Mouse (Mus musculus): Measurements from ENCODE around the gene Acap2. TPM values are rescaled to one million over a fixed set of nuclear protein-coding genes. Genes with fewer than 3 reads are reported as not detected.

Acap2 gene
- total and polyA plus RNA-seq, 2 experiments = 4.4 to 12.7 TPM

DNA sequence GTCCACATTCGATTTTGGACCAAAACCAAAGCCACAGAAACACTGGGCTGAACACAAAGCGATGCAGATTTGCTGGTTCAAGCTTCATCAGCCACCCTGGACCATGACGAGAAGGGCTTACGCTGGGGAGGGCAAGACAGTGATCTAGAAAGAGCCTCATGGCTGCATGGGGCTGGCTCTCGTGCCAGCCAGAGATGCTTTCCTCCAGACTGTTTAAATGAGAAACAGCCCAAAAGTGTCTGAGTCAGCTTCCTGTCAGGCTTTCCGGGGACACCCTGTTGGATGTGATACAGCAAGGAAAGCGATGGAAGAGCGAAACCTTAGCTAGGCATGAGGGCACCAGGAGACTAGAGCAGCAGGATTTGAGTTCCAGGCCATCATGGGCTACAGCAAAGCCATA, 124.6 kb downstream of the Acap2 start:
- H3K4me3 ChIP-seq (ENCODE audit: insufficient read depth, low read depth, low read length) = no peak overlapping the region
- no peaks in the 10 kb centered on the region for H3K27me3 ChIP-seq (ENCODE audit: control insufficient read depth, insufficient read depth, low read length)
- 79% methylated on average over 8 of the region's 8 CpGs for WGBS
- peaks cover 3% of the 10 kb centered on the region; the same call in 1 of the 2 replicates for H3K79me2 ChIP-seq (ENCODE audit: control insufficient read depth, insufficient read depth, low read length)
- H3K27ac ChIP-seq (replicated peaks; ENCODE audit: insufficient read depth, low read depth, low read length) = no peak overlapping the region
- peaks cover 3% of the 10 kb centered on the region; the same call in 1 of the 2 replicates for H3K4me1 ChIP-seq (ENCODE audit: control insufficient read depth, insufficient read depth, low read length)
- no peaks in the 10 kb centered on the region for H3K36me3 ChIP-seq (ENCODE audit: control insufficient read depth, insufficient read depth, low read length)
- DNase-seq (ENCODE audit: extremely low read depth, low read depth, low spot score) = no peak
- H3K9ac ChIP-seq (ENCODE audit: low read depth, low read length) = no peak overlapping the region
- TF ChIP-seq POLR2A (IDR thresholded peaks at IDR 0.05; ENCODE audit: extremely low read depth, insufficient read depth, low read length) (no peak), CTCF (IDR thresholded peaks at IDR 0.05; ENCODE audit: low read depth, low read length) (no peak)

DNA sequence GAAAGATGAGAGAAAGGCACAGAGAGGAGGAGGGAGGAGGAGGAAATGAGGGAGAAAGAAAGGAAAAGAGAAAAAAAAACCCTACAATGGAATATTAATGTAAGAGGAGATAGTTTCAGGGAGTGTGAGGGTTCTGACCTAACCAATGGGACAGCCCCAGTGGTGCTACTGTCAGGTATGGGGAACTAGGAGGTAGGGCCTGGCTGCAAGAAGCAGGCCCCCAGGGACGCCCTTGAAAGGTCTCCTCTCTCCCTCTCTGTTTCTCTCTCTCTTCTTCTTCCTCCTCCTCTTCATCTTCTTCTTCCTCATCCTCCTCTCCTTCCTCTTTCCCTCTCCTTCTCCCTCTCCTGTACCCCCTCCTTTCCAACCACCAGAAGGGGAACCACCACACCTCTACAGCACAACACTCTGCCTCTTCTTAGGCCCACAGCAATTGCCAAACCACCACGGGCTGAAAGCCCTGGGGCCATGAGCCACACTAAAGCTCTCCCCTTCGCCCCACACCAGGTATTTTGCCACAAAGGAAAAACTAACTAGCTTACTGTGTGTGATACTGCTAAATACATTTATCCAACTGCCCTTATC, 126.6 kb downstream of the Acap2 start:
- Histone ChIP-seq H3K36me3 (ENCODE audit: control insufficient read depth, insufficient read depth, low read length) (no peaks in the 10 kb centered on the region), H3K4me3 (ENCODE audit: insufficient read depth, low read depth, low read length) (no peak overlapping the region), H3K9ac (ENCODE audit: low read depth, low read length) (no peak overlapping the region), H3K27me3 (ENCODE audit: control insufficient read depth, insufficient read depth, low read length) (no peaks in the 10 kb centered on the region), H3K79me2 (ENCODE audit: control insufficient read depth, insufficient read depth, low read length) (peaks cover 3% of the 10 kb centered on the region; the same call in 1 of the 2 replicates), H3K27ac (replicated peaks; ENCODE audit: insufficient read depth, low read depth, low read length) (no peak overlapping the region), H3K4me1 (ENCODE audit: control insufficient read depth, insufficient read depth, low read length) (no peaks in the 10 kb centered on the region)
- TF ChIP-seq POLR2A (IDR thresholded peaks at IDR 0.05; ENCODE audit: extremely low read depth, insufficient read depth, low read length) = no peak
- TF ChIP-seq CTCF (IDR thresholded peaks at IDR 0.05; ENCODE audit: low read depth, low read length) = no peak
- 86% methylated on average over 3 of the region's 3 CpGs for WGBS
- no peak for DNase-seq (ENCODE audit: extremely low read depth, low read depth, low spot score)

DNA sequence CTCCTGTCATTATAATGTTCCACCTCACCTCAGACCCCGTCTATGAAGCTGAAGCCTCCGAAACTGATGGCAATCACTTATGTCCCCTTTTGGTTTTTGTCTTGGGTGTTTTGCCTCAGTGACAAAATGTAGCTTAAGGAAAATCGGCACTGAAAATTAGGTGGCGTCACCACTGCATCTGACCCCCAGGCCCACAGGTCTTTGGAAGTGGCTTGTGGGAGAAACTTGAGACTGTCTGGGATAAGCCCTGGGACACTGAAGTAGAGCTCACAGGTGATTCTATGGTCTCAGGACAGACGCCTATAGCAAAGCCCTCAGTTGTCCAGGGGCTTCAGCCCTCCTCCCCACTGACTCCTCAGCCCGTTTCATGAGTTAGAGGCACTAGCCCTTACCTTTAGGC, 129.3 kb downstream of the Acap2 start:
- no peak overlapping the region for H3K4me3 ChIP-seq (ENCODE audit: insufficient read depth, low read depth, low read length)
- no peak overlapping the region for H3K27ac ChIP-seq (replicated peaks; ENCODE audit: insufficient read depth, low read depth, low read length)
- H3K4me1 ChIP-seq (ENCODE audit: control insufficient read depth, insufficient read depth, low read length) = 0 out of 2 replicates have a peak, but pooled peaks cover 4% of the 10 kb centered on the region
- DNase-seq (ENCODE audit: extremely low read depth, low read depth, low spot score) = no peak
- H3K27me3 ChIP-seq (ENCODE audit: control insufficient read depth, insufficient read depth, low read length) = no peaks in the 10 kb centered on the region
- 89% methylated on average over 6 of the region's 6 CpGs for WGBS
- no peaks in the 10 kb centered on the region for H3K36me3 ChIP-seq (ENCODE audit: control insufficient read depth, insufficient read depth, low read length)
- TF ChIP-seq POLR2A (IDR thresholded peaks at IDR 0.05; ENCODE audit: extremely low read depth, insufficient read depth, low read length) (no peak), CTCF (IDR thresholded peaks at IDR 0.05; ENCODE audit: low read depth, low read length) (no peak)
- H3K9ac ChIP-seq (ENCODE audit: low read depth, low read length) = no peak overlapping the region
- H3K79me2 ChIP-seq (ENCODE audit: control insufficient read depth, insufficient read depth, low read length) = peaks cover 17% of the 10 kb centered on the region; the same call in 1 of the 2 replicates

DNA sequence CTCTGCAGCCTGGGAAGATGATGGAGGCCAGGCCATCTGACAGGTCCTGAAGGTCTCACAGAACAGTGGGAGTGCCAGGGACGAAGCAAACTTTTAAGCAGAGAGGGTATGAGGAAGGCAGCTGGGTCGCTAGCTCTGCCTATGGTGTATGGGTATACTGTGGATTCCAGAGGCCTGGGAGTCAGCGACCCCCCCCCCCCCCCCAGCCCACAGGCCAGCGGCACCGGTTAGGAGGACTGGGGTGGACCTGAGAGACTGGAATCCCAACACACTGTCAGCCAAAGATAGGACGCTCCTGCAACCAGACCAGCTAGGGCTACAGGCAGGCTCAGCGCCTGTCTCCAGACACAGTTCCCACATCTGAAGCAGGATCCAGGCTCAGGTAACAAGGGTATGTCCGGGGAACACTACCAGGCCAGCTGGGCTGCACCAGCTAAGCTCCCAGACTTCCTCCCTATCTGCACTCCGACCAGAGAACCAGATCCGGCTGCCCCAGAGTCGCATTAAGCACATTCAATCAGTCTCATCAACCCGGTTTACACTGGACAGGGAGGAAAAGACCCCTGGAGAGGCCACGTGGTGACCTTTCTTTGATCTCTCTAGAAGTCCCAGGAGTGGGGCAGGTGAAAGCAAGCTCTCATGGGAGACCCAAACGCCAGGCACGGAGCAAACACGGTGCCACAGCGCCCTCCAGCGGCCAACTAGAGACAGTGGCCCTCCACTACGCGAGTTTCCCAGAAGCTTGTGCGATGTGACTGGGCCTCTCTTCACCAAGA, 130.5 kb downstream of the Acap2 start:
- H3K36me3 ChIP-seq (ENCODE audit: control insufficient read depth, insufficient read depth, low read length) = no peaks in the 10 kb centered on the region
- no peak overlapping the region for H3K4me3 ChIP-seq (ENCODE audit: insufficient read depth, low read depth, low read length)
- no peak overlapping the region for H3K27ac ChIP-seq (replicated peaks; ENCODE audit: insufficient read depth, low read depth, low read length)
- whole genome bisulfite sequencing = 21% methylated on average over 21 of the region's 21 CpGs
- H3K27me3 ChIP-seq (ENCODE audit: control insufficient read depth, insufficient read depth, low read length) = no peaks in the 10 kb centered on the region
- peaks cover 5% of the 10 kb centered on the region; the same call in 1 of the 2 replicates for H3K4me1 ChIP-seq (ENCODE audit: control insufficient read depth, insufficient read depth, low read length)
- H3K79me2 ChIP-seq (ENCODE audit: control insufficient read depth, insufficient read depth, low read length) = peaks cover 17% of the 10 kb centered on the region; the same call in 1 of the 2 replicates
- peak; percentile 60 for DNase-seq (ENCODE audit: extremely low read depth, low read depth, low spot score)
- H3K9ac ChIP-seq (ENCODE audit: low read depth, low read length) = peak overlapping the region; percentile 50
- peak; percentile 98 for TF ChIP-seq CTCF (IDR thresholded peaks at IDR 0.05; ENCODE audit: low read depth, low read length)
- TF ChIP-seq POLR2A (IDR thresholded peaks at IDR 0.05; ENCODE audit: extremely low read depth, insufficient read depth, low read length) = no peak

DNA sequence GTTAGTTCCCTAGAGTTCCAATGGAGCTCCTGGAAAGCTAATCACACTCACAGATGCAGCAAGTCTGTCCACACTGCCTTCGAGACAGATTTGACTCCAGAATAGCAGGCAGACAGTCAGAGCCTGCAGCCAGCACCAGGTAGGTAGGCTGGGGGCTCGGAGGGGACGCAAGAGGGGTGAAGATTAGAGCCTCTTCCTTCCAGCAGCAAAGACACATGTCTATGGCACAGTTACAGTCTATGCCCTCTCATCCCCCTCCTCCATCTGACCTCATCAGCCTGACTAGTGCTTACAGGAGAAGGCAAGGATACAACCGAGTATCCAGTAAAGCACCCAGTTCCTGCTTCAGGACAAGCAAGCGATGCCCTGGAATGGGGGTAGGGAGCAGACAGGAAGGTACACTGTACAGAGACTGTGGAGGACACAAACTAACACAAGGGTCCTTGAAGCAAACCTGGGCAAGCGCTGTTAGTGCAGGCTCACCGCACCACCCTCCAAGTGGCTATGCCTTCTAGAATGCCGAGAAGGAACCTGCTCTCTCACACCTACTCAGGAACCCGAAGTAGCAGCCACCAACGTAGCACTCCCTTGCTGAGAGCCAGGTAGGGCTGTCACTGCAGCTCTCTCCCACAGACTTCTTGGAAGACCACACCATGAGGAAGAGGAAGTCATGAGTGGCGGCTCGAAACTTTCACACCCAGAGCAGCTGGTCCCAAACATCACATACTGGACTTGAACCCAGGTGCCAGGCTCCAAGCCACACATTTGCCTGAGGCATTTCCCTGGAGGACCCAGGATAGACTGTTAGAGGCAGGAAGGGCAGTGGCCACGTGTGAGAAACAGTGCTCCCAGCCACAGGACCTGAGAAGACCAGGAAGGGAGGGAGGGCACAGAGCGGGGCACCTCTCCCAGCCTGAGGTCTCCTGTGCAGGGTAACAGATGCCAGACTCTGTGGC, 131.6 kb downstream of the Acap2 start:
- Histone ChIP-seq H3K9ac (ENCODE audit: low read depth, low read length) (no peak overlapping the region), H3K4me1 (ENCODE audit: control insufficient read depth, insufficient read depth, low read length) (peaks cover 8% of the 10 kb centered on the region; the same call in 1 of the 2 replicates), H3K4me3 (ENCODE audit: insufficient read depth, low read depth, low read length) (no peak overlapping the region), H3K79me2 (ENCODE audit: control insufficient read depth, insufficient read depth, low read length) (peaks cover 17% of the 10 kb centered on the region; the same call in 1 of the 2 replicates), H3K36me3 (ENCODE audit: control insufficient read depth, insufficient read depth, low read length) (no peaks in the 10 kb centered on the region), H3K27me3 (ENCODE audit: control insufficient read depth, insufficient read depth, low read length) (no peaks in the 10 kb centered on the region), H3K27ac (replicated peaks; ENCODE audit: insufficient read depth, low read depth, low read length) (no peak overlapping the region)
- WGBS = 86% methylated on average over 14 of the region's 14 CpGs
- TF ChIP-seq POLR2A (IDR thresholded peaks at IDR 0.05; ENCODE audit: extremely low read depth, insufficient read depth, low read length) (no peak), CTCF (IDR thresholded peaks at IDR 0.05; ENCODE audit: low read depth, low read length) (no peak)
- DNase-seq (ENCODE audit: extremely low read depth, low read depth, low spot score) = no peak

Measured in liver, adult 2 months (tissue).